Mouse (Mus musculus) cerebellum, adult 11 months (tissue): ENCODE measurements around the gene Gm10681.
"Not testable (repeated sequence)": the region's sequence is repeated elsewhere in the genome, so short reads cannot be mapped to it uniquely, and the experiment has no call there.

Experiments
- DNase-seq: peaks from one replicate; pipeline ENCODE4 v3.0.0; 2022

Gene Gm10681

DNA sequence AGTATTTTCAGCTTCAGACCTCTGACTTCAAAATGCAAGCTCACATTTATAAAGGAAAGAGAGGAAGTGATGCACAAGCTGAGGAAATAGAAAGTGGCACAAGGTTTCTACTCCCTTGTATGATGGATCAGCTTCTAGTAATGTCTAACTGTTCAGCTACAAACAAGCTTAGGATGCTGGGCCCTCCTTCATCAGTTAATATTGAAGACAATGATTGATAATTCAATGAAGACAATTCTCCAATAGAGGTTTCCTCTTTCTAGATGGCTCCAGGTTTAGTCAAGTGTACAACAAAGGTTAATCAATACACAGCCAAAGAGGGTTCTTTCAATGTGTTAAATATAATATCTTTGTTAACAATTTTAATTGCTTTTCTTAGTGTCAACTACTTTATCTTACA lies at the start of gene Gm10681:
TSS of gene Gm10681 (minus strand) at position 101 of the 400 bp plus-strand sequence.
- DNase-seq: no peak

DNA sequence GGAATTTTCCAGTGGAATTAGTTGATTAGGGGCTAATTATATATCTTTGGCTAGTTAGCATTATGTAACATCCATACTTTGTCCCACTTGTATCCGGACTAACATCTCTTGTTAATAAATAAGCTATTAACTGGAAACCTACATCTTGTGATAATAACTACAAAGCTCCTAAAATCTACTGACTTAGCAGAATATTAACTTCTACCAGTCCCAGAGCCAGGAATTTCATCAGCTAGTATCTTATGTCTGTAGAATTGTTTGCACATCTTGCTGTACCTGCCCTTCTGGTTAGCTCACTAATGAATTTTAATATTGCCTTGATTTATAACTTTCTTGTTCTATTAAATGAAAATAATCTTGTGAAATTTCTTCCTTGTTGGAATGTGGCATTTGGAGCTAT lies 46.5 kb upstream of the Gm10681 start:
- DNase-seq: no peak

DNA sequence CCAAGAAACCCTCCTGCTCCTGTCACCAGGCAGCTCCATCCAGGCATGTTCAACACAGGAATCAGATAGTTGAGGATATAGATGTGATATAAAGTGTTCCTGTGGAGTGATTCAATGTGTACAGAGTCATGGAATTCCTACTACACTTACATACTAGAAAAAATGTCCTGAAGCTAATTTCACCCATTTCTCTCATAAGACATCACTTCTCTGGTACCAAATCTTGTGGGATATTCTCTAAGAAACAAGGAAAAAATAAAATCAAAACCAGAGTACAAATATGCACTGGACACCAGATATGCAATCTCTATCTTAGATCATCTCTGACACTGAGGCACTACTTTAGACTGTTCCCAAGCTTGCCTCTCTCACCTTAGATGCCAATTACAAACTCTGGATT lies 41.5 kb upstream of the Gm10681 start, which contains the start of gene Hsd3b5:
TSS of gene Hsd3b5 (minus strand) at position 101 of the 400 bp plus-strand sequence.
- DNase-seq: no peak

DNA sequence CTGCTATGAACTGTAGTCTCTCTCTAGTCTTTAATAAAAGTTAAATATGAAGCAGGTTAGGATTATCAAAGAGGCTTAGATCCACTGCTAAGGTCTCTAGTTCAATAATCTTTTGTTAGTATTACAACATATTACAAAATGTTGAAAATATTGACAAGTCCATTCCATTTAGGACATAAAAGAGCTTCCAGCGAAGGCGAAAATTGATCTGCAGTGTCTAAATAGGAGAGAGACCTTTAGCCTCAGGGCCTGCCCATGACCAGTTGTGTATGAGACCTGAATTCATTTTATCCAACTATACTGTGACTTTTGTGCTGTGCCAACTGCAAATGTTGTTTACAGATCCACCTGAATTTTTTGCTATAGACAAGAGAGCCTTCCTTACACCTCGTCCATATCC lies 41.0 kb upstream of the Gm10681 start:
- no peak for DNase-seq

DNA sequence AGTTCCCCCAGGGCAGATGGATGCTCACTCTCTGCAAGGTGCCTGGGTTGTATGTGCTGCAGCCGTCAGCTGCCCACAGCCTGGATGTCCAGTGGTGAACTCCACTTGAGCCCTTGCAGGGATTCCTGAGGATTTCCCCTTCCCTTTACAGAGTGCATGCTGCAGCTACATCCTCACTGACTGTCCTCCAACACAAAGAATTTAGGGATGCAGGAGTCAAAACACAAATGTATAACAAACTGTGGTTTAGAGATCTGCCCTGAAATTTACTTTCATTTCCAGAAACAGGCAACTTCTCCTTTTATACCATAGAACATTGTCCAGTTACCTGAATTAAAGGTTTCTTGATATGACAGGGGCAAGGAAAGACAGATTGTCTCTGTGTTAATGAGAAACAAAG lies 28.2 kb upstream of the Gm10681 start:
- DNase-seq: not testable (repeated sequence)

DNA sequence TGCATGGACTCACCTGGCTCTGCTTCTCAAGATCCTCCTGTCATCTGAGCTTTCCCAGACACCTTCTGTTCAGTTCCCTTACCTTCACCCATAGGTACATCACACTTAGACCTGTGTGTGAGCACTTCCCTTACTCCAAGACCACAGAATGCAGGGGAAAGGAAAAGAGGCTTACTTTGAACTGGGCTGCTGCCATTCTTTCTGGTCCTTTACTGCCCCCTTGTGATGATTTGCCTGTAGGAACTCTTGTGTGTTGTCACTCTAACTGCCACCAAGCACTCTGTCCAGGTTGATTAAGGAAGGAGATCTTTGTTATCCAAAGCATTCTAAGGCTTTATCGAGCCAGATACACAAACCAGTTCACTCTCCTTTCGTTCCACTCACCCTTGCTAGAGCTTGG lies 27.6 kb upstream of the Gm10681 start:
- not testable (repeated sequence) for DNase-seq

DNA sequence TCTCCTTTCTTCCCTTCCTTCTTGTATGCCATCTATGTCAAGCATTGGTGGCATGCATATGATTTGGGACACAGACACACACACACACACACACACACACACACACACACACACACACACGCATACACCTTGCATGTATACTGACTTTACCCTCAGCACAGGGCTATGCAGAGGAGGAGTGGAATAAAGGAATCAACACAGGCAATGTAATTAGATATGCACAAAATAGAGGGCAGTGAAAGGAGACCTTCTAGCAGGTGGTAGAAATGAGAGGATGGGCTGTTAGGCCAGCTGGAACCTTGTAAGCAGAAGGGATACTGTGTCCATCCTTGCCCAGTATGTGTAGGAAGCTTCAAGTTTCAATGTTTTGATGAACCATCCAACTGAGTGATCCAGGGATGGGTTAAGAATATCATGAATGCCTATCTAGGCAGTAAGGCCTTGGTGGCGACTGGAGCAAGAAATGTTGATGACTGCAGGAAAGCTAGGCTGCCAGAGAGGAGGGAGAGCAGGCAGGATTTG lies 25.9 kb upstream of the Gm10681 start:
- DNase-seq: not testable (repeated sequence)

DNA sequence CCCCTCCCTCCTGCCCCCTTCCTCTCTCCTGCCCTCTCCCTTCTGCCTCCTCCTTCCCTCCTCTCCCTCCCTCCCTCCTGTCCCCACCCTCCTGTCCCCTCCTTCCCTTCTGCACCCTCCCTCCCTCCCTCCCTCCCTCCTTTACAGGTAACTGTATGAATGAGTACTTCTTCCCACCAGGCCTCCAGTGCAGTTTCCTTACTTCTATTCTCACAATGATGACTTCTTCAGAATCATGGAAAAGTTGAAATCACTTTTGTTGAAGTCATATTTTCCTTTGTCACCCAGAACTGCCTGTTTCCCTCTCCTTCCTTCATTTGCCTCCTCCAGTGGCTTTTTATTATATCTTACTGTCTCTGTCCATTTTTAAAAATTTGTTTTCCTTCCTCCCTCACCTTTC lies 25.4 kb upstream of the Gm10681 start:
- no peak for DNase-seq

DNA sequence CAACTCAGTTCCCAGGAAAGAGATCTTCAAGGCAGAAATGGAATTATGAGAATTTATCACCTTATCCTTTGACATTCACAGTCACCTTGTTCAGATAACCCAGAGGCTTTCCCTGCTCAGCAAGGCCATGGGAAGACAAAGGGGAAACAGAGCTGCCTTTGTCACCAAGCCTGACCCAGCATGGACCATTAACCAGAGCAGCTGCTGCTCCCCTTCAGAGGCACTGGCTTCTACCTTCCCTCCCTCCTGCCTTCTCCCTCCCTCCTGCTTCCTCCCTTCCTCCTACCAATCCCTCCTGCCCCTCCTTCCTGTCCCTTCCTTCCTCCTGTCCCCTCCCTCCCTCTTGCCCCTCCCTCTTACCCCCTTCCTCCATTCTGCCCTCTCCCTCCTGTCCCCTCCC lies 24.9 kb upstream of the Gm10681 start:
- DNase-seq: not testable (repeated sequence)

DNA sequence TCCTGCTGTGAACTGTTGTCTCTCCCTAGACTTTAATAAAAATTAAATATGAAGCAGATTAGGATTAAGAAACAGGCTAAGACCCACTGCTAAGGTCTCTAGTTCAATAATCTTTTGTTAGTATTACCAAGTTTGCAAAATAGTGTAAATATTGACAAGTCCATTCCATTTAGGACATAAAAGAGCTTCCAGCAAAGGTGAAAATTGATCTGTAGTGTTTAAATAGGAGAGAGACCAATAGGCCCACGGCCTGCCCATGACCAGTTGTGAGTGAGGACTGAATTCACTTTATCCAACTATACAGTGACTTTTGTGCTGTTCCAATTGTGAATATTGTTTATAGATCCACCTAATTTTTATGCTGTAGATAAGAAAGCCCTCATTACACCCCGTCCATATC lies 886 bp downstream of the Gm10681 start:
- no peak for DNase-seq

DNA sequence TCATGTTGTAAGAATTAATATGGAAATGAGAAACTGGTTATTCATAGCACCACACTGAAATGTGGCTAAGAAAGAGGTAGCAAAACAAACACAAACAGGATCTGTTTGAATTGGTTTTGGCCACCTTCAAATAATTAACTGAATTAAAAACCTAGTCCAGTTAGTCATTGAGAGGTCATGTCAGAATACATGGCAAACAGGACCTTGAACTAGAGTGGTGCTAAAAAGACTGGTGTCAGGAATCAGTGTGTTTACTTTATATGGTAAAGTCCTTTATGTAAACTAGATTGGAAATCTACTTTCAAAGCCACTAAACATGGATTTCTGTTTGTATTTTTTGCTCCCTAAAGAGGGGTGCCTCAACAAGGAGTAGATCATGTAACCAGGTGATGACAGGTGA lies 6.0 kb downstream of the Gm10681 start:
- not testable (repeated sequence) for DNase-seq

DNA sequence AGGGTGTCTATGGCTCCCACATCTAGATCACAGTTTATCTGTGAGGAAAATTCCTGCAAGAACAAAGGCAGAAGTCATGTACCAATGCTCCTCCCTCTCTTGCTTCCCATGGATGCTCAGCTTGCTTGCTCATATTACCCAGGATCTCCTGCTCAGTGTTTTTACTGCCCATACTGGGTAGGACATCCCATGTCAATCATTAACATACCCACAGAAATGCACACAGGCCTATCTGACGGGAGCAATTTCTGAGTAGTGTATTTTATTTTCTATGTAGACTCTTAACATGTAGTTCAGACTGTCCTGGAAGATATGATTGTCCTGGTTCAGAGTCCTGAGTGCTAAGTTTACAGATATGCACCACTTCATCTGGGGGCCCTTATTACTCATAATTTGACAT lies 6.4 kb downstream of the Gm10681 start:
- DNase-seq: not testable (repeated sequence)

DNA sequence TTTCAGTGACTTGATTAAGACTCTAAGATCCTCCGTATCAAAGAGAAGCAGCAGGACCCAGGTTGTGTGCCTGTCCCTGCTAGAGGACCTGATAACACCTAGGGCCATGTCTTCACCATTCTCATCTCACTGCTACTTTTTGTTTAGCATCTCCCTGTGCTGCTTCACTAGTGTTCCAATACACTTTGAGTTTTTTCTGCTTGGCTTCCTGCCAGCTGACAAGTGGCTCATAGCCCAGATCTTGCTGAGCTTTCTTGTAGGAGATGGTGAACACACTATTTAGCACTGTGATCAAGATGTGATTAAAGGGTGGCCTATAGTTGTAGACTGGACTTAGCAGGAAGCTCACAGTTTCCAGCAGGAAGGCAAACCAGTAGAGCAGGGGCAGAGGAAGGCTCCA lies 7.6 kb downstream of the Gm10681 start:
- DNase-seq: not testable (repeated sequence)

DNA sequence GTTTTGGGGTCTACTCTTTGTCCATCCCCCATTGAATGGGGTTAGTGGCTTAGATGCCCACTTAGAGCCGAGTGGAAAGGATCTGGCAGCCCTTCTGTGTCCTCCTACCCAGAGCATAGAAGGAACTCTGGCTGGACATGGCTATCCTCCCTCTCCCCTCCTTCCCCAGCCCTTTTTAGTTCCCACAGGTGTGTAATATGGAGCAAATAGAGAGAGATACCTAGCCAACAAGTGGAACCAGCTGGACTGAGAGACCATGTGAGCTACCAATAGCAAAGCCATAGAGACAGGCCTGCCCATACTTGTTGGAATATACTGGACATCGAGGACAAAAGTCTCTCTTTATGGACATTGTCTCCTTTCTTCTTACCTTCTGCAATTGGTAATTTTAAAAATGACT lies 20.9 kb downstream of the Gm10681 start:
- not testable (repeated sequence) for DNase-seq

DNA sequence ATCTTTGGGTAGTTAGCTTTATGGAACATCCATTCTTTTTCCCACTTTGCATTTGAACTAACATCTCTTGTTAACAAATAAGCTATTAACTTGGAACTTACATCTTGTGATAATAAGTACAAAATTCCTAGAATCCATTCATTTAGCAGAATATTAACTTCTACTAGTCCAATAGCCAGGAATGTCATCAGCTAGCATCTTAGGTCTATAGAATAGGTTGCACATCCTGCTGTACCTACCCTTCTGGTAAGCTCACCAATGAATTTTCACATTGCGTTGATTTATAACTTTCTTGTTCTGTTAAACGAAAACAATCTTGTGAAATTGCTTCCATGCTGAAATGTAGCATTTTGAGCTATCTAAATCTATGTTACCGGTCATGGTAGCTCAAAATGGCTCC lies 23.7 kb downstream of the Gm10681 start:
- not testable (repeated sequence) for DNase-seq

DNA sequence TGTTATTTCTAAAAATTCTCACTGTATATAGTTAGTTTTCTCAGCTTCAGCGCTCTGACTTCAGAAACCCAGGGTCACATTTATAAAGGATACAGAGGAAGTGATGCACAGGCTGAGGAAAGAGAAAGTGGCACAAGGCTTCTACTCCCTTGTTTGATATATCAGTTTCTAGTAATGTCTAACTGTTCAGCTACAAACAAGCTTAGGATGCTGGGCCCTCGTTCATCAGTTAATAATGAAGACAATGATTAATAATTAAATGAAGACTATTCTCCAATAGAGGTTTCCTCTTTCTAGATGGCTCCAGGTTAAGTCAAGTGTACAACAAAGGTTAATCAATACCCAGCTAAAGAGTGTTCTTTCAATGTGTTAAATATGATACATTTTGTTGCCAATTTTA lies 24.8 kb downstream of the Gm10681 start:
- DNase-seq: not testable (repeated sequence)

DNA sequence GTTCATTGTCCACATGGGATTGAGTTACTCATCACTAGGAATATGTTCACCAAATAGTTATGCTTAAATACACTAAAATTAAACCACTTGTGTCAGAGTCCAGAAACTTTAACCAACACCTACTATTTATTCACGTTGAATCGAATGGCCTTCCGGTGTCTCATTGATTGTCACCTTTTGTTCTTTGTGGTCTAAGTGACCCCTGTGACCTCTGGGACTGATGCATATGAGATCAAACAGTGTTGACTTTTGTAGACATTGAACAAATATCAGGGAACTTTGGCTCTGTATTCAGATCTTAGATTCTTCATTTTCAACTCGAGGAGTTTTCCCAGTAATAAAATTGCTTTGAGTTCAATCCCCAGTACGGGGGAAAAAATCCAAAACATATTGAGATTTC lies 27.9 kb downstream of the Gm10681 start:
- not testable (repeated sequence) for DNase-seq

DNA sequence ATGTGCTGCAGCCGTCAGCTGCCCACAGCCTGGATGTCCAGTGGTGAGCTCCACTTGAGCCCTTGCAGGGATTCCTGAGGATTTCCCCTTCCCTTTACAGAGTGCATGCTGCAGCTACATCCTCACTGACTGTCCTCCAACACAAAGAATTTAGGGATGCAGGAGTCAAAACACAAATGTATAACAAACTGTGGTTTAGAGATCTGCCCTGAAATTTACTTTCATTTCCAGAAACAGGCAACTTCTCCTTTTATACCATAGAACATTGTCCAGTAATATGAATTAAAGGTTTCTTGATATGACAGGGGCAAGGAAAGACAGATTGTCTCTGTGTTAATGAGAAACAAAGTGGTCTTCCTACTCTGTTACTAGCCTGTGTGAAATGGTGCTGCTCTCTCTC lies 37.8 kb downstream of the Gm10681 start:
- not testable (repeated sequence) for DNase-seq

DNA sequence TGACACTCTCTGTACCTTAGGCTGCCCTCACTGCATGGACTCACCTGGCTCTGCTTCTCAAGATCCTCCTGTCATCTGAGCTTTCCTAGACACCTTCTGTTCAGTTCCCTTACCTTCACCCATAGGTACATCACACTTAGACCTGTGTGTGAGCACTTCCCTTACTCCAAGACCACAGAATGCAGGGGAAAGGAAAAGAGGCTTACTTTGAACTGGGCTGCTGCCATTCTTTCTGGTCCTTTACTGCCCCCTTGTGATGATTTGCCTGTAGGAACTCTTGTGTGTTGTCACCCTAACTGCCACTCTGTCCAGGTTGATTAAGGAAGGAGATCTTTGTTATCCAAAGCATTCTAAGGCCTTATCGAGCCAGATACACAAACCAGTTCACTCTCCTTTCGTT lies 38.4 kb downstream of the Gm10681 start:
- not testable (repeated sequence) for DNase-seq

DNA sequence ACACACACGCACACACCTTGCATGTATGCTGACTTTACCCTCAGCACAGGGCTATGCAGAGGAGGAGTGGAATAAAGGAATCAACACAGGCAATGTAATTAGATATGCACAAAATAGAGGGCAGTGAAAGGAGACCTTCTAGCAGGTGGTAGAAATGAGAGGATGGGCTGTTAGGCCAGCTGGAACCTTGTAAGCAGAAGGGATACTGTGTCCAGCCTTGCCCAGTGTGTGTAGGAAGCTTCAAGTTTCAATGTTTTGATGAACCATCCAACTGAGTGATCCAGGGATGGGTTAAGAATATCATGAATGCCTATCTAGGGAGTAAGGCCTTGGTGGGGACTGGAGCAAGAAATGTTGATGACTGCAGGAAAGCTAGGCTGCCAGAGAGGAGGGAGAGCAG lies 40.1 kb downstream of the Gm10681 start:
- DNase-seq: not testable (repeated sequence)

DNA sequence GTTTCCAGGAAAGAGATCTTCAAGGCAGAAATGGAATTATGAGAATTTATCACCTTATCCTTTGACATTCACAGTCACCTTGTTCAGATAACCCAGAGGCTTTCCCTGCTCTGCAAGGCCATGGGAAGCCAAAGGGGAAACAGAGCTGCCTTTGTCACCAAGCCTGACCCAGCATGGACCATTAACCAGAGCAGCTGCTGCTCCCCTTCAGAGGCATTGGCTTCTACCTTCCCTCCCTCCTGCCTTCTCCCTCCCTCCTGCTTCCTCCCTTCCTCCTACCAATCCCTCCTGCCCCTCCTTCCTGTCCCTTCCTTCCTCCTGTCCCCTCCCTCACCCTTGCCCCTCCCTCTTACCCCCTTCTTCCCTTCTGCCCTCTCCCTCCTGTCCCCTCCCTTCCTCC lies 41.0 kb downstream of the Gm10681 start:
- not testable (repeated sequence) for DNase-seq

DNA sequence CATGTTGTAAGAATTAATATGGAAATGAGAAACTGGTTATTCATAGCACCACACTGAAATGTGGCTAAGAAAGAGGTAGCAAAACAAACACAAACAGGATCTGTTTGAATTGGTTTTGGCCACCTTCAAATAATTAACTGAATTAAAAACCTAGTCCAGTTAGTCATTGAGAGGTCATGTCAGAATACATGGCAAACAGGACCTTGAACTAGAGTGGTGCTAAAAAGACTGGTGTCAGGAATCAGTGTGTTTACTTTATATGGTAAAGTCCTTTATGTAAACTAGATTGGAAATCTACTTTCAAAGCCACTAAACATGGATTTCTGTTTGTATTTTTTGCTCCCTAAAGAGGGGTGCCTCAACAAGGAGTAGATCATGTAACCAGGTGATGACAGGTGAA lies 63.6 kb downstream of the Gm10681 start:
- not testable (repeated sequence) for DNase-seq

DNA sequence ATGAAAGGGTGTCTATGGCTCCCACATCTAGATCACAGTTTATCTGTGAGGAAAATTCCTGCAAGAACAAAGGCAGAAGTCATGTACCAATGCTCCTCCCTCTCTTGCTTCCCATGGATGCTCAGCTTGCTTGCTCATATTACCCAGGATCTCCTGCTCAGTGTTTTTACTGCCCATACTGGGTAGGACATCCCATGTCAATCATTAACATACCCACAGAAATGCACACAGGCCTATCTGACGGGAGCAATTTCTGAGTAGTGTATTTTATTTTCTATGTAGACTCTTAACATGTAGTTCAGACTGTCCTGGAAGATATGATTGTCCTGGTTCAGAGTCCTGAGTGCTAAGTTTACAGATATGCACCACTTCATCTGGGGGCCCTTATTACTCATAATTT lies 64.1 kb downstream of the Gm10681 start:
- DNase-seq: not testable (repeated sequence)

DNA sequence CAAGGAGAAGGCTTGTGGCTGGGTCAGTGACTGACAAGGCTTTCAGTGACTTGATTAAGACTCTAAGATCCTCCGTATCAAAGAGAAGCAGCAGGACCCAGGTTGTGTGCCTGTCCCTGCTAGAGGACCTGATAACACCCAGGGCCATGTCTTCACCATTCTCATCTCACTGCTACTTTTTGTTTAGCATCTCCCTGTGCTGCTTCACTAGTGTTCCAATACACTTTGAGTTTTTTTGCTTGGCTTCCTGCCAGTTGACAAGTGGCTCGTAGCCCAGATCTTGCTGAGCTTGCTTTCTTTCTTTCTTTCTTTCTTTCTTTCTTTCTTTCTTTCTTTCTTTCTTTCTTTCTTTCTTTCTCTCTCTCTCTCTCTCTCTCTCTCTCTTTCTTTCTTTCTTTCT lies 65.8 kb downstream of the Gm10681 start:
- not testable (repeated sequence) for DNase-seq

DNA sequence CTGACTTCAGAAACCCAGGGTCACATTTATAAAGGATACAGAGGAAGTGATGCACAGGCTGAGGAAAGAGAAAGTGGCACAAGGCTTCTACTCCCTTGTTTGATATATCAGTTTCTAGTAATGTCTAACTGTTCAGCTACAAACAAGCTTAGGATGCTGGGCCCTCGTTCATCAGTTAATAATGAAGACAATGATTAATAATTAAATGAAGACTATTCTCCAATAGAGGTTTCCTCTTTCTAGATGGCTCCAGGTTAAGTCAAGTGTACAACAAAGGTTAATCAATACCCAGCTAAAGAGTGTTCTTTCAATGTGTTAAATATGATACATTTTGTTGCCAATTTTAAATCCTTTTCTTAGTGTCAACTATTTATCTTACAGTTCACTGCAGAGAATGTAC lies 78.2 kb downstream of the Gm10681 start, which contains the start of gene Hsd3b4:
TSS of gene Hsd3b4 (minus strand) at position 101 of the 400 bp plus-strand sequence.
- DNase-seq: not testable (repeated sequence)
